Mouse (Mus musculus) ES-Bruce4 (cell line): Measurements from ENCODE around the gene Gm21983. TPM values are rescaled to one million over a fixed set of nuclear protein-coding genes. Genes with fewer than 3 reads are reported as not detected.

Experiments
- H3K27ac ChIP-seq: 2 replicates; pipeline ENCODE4 v1.5.1; 2012; ENCODE audit warnings: low read length, inconsistent platforms; ENCODE audit not compliant: insufficient read depth
- H3K27me3 ChIP-seq: 2 replicates; pipeline ENCODE4 v1.6.1; 2012; ENCODE audit warnings: mild to moderate bottlenecking, low read length, inconsistent platforms; ENCODE audit not compliant: control insufficient read depth, poor library complexity, insufficient read depth, severe bottlenecking
- H3K36me3 ChIP-seq: 2 replicates; pipeline ENCODE4 v1.6.1; 2012; ENCODE audit warnings: inconsistent platforms, mild to moderate bottlenecking, low read length, moderate library complexity; ENCODE audit not compliant: control insufficient read depth, poor library complexity, insufficient read depth, severe bottlenecking
- H3K4me1 ChIP-seq: one replicate; pipeline ENCODE4 v1.8.1; 2011; ENCODE audit warnings: low read length; ENCODE audit not compliant: control insufficient read depth, insufficient read depth
- H3K4me3 ChIP-seq: 2 replicates; pipeline ENCODE4 v1.5.1; 2011; ENCODE audit warnings: low read depth, mild to moderate bottlenecking, low read length
- H3K9ac ChIP-seq: 2 replicates; pipeline ENCODE4 v1.6.1; 2012; ENCODE audit warnings: low read depth, mild to moderate bottlenecking, inconsistent platforms; ENCODE audit not compliant: poor library complexity, severe bottlenecking
- H3K9me3 ChIP-seq: replicated peaks from 2 replicates; pipeline ENCODE4 v1.6.1; 2012; ENCODE audit warnings: mild to moderate bottlenecking, low read length, inconsistent platforms; ENCODE audit not compliant: control insufficient read depth, poor library complexity, insufficient read depth, severe bottlenecking
- CTCF ChIP-seq: IDR thresholded peaks from one replicate; pipeline ENCODE4 v1.8.1; 2011; ENCODE audit warnings: low read depth, low read length
- EP300 ChIP-seq: IDR thresholded peaks from 2 replicates; pipeline ENCODE4 v1.6.1; 2011; ENCODE audit warnings: low read depth, low read length; ENCODE audit not compliant: insufficient read depth
- POLR2A ChIP-seq: IDR thresholded peaks from one replicate; pipeline ENCODE4 v1.8.1; 2011; ENCODE audit warnings: low read length; ENCODE audit not compliant: insufficient read depth
- polyA plus RNA-seq: library from polyadenylated mRNA; stranded (reverse); fragments of >200 nt; gene quantifications from 2 replicates; pipeline ENCODE4 v1.2.4, GENCODE M21; 2011; ENCODE audit warnings: low read depth; ENCODE audit not compliant: missing spikeins, insufficient read depth, insufficient read length

Gm21983 gene
- polyA plus RNA-seq, 1 experiment = not detected

DNA sequence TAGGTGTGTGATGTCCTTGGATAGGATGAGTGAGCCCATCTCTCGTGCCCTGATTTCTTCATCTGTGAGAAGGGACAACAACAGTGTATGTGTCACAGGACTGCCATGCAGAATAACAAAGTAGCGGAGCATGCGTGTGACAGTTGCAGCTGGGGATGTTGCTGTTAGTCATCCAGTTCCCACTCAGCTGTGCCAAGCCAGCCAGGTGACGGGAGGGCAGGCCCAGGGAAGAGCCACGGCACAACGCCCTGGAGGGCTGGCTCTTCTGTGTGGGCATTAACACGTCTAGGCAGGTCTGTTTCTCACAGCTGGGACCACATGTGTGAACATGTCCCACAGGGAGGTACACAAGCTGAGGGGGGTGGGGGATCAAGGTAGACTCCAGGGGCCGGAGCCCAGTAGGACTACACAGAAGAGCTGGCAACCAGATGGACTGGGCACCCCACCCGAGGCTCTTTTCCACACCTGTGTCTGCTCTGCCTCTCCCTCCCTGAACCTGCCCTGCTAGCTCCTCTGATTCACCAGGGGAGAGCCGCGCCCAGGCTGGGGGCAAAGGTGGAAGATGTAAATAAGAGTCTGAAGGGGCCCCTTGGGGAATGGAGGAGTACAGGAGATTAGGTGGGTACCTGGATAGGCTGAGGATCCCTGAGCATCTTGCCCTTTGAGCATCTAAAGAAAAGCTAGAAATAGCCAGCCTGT is 44.1 kb upstream of the Gm21983 start:
- Histone ChIP-seq H3K36me3 (no peaks in the 10 kb centered on the region), H3K9ac (0 out of 2 replicates have a peak overlapping the region, but pooled peaks have one; percentile 22), H3K4me3 (no peak overlapping the region), H3K27me3 (no peaks in the 10 kb centered on the region), H3K9me3 (no peaks in the 10 kb centered on the region), H3K27ac (peak overlapping the region; percentile 23), H3K4me1 (peaks cover 9% of the 10 kb centered on the region)
- TF ChIP-seq CTCF (no peak), POLR2A (no peak), EP300 (no peak)

- H3K9ac ChIP-seq = no peak overlapping the region
- no peak overlapping the region for H3K27ac ChIP-seq
- no peak overlapping the region for H3K4me3 ChIP-seq
- peaks cover 9% of the 10 kb centered on the region for H3K4me1 ChIP-seq
- no peaks in the 10 kb centered on the region for H3K9me3 ChIP-seq
- no peaks in the 10 kb centered on the region for H3K27me3 ChIP-seq
- no peaks in the 10 kb centered on the region for H3K36me3 ChIP-seq
- TF ChIP-seq CTCF = no peak
- no peak for TF ChIP-seq POLR2A
- TF ChIP-seq EP300 = no peak
These were observed 41.7 kb upstream of the Gm21983 start for GRCm38 (mm10) chr7:27222538-27222937.

- peaks cover 9% of the 10 kb centered on the region for H3K4me1 ChIP-seq
- no peak overlapping the region for H3K4me3 ChIP-seq
- H3K27me3 ChIP-seq = no peaks in the 10 kb centered on the region
- TF ChIP-seq POLR2A (no peak), CTCF (no peak), EP300 (no peak)
- no peaks in the 10 kb centered on the region for H3K36me3 ChIP-seq
- H3K9ac ChIP-seq = no peak overlapping the region
- no peaks in the 10 kb centered on the region for H3K9me3 ChIP-seq
- H3K27ac ChIP-seq = no peak overlapping the region
These were observed 41.1 kb upstream of the Gm21983 start for GRCm38 (mm10) chr7:27221939-27222338.

DNA sequence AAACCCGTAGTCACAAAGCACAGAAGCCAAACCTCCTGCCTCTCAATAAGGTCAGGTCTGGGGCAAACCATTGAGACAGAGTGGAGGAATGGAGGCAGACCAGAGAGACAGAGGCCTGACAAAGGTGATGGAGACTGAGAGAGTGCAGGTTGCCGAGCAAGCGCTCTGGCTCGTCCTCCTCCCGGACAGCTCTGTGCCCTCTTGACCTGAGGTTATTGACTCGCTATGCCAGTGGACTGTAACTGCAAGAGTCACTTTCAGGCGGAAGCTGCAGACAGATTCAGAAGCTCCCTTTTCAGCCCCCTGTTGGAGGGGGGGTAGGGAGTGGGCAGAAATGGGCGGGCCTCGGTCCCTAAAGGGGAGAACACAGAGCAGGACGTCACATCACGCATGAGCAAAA is 39.1 kb upstream of the Gm21983 start:
- TF ChIP-seq EP300 = no peak
- no peak for TF ChIP-seq POLR2A
- no peak for TF ChIP-seq CTCF
- Histone ChIP-seq H3K9me3 (no peaks in the 10 kb centered on the region), H3K4me1 (peaks cover 6% of the 10 kb centered on the region), H3K36me3 (0 out of 2 replicates have a peak, but pooled peaks cover 2% of the 10 kb centered on the region), H3K27ac (no peak overlapping the region), H3K4me3 (no peak overlapping the region), H3K27me3 (no peaks in the 10 kb centered on the region), H3K9ac (no peak overlapping the region)

DNA sequence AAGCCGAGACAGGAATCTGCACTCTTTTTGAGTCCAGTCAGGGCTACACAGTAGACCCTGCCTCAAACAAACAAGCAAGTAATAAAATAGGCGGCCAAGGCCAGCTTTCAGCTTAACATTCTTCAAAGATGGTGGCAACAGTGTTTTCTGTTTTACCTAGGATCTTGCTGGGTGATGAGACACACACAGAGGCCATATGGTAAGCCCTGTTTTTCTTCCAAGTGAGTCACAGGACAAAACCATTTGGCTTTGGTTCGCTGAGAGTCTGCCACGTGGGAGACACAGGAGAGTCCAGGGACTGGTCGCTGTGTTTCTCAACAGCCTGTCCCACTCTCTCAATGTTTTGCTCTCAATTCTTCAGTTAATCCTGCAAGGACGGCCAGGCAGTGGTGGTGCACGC is 37.7 kb upstream of the Gm21983 start:
- Histone ChIP-seq H3K27me3 (no peaks in the 10 kb centered on the region), H3K9me3 (no peaks in the 10 kb centered on the region), H3K4me3 (no peak overlapping the region), H3K36me3 (0 out of 2 replicates have a peak, but pooled peaks cover 2% of the 10 kb centered on the region), H3K4me1 (peaks cover 5% of the 10 kb centered on the region), H3K9ac (no peak overlapping the region), H3K27ac (no peak overlapping the region)
- no peak for TF ChIP-seq CTCF

GRCm38 (mm10) chr7:27212626-27213025 is 31.7 kb upstream of the Gm21983 start:
- no peak for TF ChIP-seq EP300
- no peak for TF ChIP-seq POLR2A
- TF ChIP-seq CTCF = no peak
- H3K9me3 ChIP-seq = no peaks in the 10 kb centered on the region
- H3K27me3 ChIP-seq = no peaks in the 10 kb centered on the region
- no peak overlapping the region for H3K4me3 ChIP-seq
- H3K9ac ChIP-seq = no peak overlapping the region
- peaks cover 6% of the 10 kb centered on the region; the same call in 1 of the 2 replicates for H3K36me3 ChIP-seq
- no peak overlapping the region for H3K27ac ChIP-seq
- H3K4me1 ChIP-seq = no peaks in the 10 kb centered on the region
